Mouse (Mus musculus): ENCODE results near the gene Slc16a4.

DNA sequence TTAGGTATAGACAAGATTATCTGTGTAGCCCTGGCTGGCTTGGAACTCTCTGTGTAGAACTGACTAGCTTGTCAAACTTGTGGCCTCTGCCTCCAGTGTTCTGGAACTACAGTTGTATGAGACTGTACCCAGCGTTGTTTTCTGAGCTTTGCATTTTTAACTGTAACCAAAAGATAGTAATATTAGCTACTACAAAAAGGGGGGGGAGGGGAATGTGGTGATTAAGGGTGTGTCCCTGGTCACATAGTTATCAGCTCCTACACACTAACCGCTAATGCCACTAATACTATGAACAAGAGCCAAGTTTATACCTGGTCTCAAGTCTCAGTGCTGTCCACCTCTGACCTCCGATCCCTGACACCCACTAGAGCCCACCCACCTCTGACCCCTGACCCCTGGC lies 18.6 kb upstream of the Slc16a4 start:
- TF ChIP-seq CTCF (IDR thresholded peaks at IDR 0.05) (no peak), EP300 (IDR thresholded peaks at IDR 0.05) (no peak)

All from lung, postnatal 0 days (tissue).